In the genomic region with DNA sequence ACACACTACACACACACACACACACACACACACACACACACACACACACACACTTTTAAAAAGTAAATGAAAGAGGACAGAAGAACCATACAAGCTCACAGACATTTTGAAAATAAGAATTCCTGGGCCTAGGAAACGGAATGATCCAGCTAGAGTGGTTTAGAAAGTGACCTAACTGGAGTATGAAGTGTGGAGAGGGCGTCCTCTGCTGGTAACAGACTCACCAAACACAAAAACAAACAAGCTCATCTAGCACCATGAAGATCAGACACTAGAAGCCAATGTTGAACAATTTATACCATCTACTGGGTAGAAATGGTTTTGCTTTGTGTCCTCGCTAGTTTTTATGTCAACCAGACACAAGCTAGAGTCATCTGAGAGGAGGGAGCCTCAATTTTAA, we compare ENCODE assay signal across 9 mouse cellular contexts. TPM values are rescaled to one million over a fixed set of nuclear protein-coding genes. Genes with fewer than 3 reads are reported as not detected.
DNase-seq lines count a peak whose midpoint lies in the region; ATAC-seq lines count a peak whose summit lies in the region.
"Had no signal": no experiment of that assay in that cellular context is flagged by ENCODE, and none has a peak within 500 bp of the region (broad histone marks: within the 10 kb centered on the region; RNA-seq: fewer than 3 reads in every experiment).

No protein-coding gene starts in this region.

- H3K4me1 ChIP-seq in midbrain, embryonic 15.5 days = no peaks in the 10 kb centered on the region
- H3K4me1 ChIP-seq: stomach, embryonic 15.5 days had no signal

- peak; percentile 73 for ATAC-seq in megakaryocyte, adult 5-6 weeks (ENCODE audit: poor library complexity, severe bottlenecking)
- ATAC-seq in midbrain, embryonic 15.5 days (replicated peaks) = no peak

- no peak overlapping the region for H3K9ac ChIP-seq in midbrain, embryonic 15.5 days
- H3K9ac ChIP-seq: stomach, embryonic 15.5 days had no signal

- DNase-seq in gastrocnemius, adult 18-20 months (ENCODE audit: low spot score) = peak; percentile 11
- DNase-seq in gastrocnemius, adult 8-10 months (ENCODE audit: low spot score in 2 of 2) = no peak
- peak; percentile 15 for DNase-seq in retina, adult 2 months (ENCODE audit: low read depth, low spot score)
- DNase-seq in retina, embryonic 14.5 days (ENCODE audit: low spot score) = no peak
- DNase-seq in c-Kit-positive CD71-positive TER-119-negative erythroid progenitor cells, embryonic 14.5 days (ENCODE audit: low read depth) = peak; percentile 66
- DNase-seq in gastrocnemius, postnatal 14 days = peak; percentile 13

- no peaks in the 10 kb centered on the region for H3K36me3 ChIP-seq in midbrain, embryonic 15.5 days (replicated peaks)
- H3K36me3 ChIP-seq: stomach, embryonic 15.5 days had no signal

- intact Hi-C loops in gastrocnemius, postnatal 14 days (cut with DNase I; ENCODE audit: low total_unique reads) = loop anchor here (5.0 kb wide), 1 partner anchor 242 kb away; no protein-coding TSS in a partner anchor

- no peak overlapping the region for H3K27ac ChIP-seq in midbrain, embryonic 15.5 days
- H3K27ac ChIP-seq: stomach, embryonic 15.5 days had no signal

- no peaks in the 10 kb centered on the region for H3K27me3 ChIP-seq in midbrain, embryonic 15.5 days (replicated peaks)
- H3K27me3 ChIP-seq: stomach, embryonic 15.5 days had no signal

- no peak overlapping the region for H3K4me3 ChIP-seq in midbrain, embryonic 15.5 days
- H3K4me3 ChIP-seq: stomach, embryonic 15.5 days had no signal

- WGBS in midbrain, embryonic 15.5 days = 33% methylated on average over 3 of the region's 3 CpGs

- H3K9me3 ChIP-seq in midbrain, embryonic 15.5 days = no peaks in the 10 kb centered on the region
- H3K9me3 ChIP-seq: stomach, embryonic 15.5 days had no signal

- H3K4me2 ChIP-seq in midbrain, embryonic 15.5 days = no peak overlapping the region
- H3K4me2 ChIP-seq: stomach, embryonic 15.5 days had no signal

RNA-seq across cellular contexts. Expression of gene Gcnt1, which starts 7.9 kb away (rescaled TPM):
- total RNA-seq in gastrocnemius, adult 18-20 months (2021) = under 1 TPM; 0.47 to 0.75 TPM
- total RNA-seq in gastrocnemius, adult 8-10 months (2022) = under 1 TPM; 0.24 to 0.58 (median 0.45) TPM
- total RNA-seq in gastrocnemius, postnatal 14 days (2021) = 1 to 10 TPM; 1.3 to 1.5 TPM
- total RNA-seq in megakaryocyte, adult 5-6 weeks (2015) = 44.5 and 46.8 TPM in 2 replicates
- 45.1 and 51.0 TPM in 2 replicates for total RNA-seq in megakaryocyte, adult 5-6 weeks (2017)
- polyA plus RNA-seq in midbrain, embryonic 15.5 days (2015; fragmentation: Nextera tagmentation; extraction: Ambion mirVana) = 0.45 and 0.59 TPM in 2 replicates

RNA-seq across cellular contexts. Expression of gene Rfk, which starts 29.1 kb away (rescaled TPM):
- total RNA-seq in gastrocnemius, adult 18-20 months (2021) = 10 to 100 TPM; 71.3 to 73.5 TPM
- 10 to 100 TPM; 62.5 to 85.5 (median 68.7) TPM for total RNA-seq in gastrocnemius, adult 8-10 months (2022)
- total RNA-seq in gastrocnemius, postnatal 14 days (2021) = 10 to 100 TPM; 40.0 to 44.8 TPM
- total RNA-seq in megakaryocyte, adult 5-6 weeks (2015) = 70.7 and 70.8 TPM in 2 replicates
- total RNA-seq in megakaryocyte, adult 5-6 weeks (2017) = 24.0 and 26.4 TPM in 2 replicates
- 63.6 and 72.6 TPM in 2 replicates for polyA plus RNA-seq in midbrain, embryonic 15.5 days (2015; fragmentation: Nextera tagmentation; extraction: Ambion mirVana)

Comparison
In these comparisons a context has a peak if more than half of its experiments do, and no peak if none do; other contexts are left out.
1. DNase-seq: peak in gastrocnemius, adult 18-20 months (single experiment), retina, adult 2 months (single experiment), c-Kit-positive CD71-positive TER-119-negative erythroid progenitor cells, embryonic 14.5 days (single experiment) and gastrocnemius, postnatal 14 days (single experiment); none in gastrocnemius, adult 8-10 months (0 of 2) and retina, embryonic 14.5 days (single experiment).
2. RNA of gene Gcnt1, which starts 7.9 kb away (total RNA-seq): 44.5 to 51.0 TPM in megakaryocyte, adult 5-6 weeks; 1.3 to 1.5 TPM in gastrocnemius, postnatal 14 days, 0.47 to 0.75 TPM in gastrocnemius, adult 18-20 months and 0.24 to 0.58 TPM in gastrocnemius, adult 8-10 months; every median in the first group is over 10 times any median in the second.